Mouse (Mus musculus) left cerebral cortex, postnatal 10 days (tissue): ENCODE measurements at regions not wholly inside any gene's neighbourhood (a gene's known extent, or its start where the extent isn't known, plus 50 kb on each side); places are given as distances from the start of the nearest gene placed in this dataset.

Experiments used
- DNase-seq, 2 experiments: peaks; one replicate each; pipeline ENCODE4 v3.0.0; 2021 to 2022; ENCODE audit warnings: low spot score in 2 of 2, mixed read lengths in 1 of 2; ENCODE audit errors: extremely low spot score in 1 of 2
- intact Hi-C: fragments of 180-260 bp; cut with DNase I; formaldehyde crosslinking; loops from one replicate; pipeline ENCODE4 v1.15.1; 2025

- intact Hi-C loops: no loop called here
- DNase-seq: no peak
These were observed 159.9 kb downstream of the AW209491 start for GRCm38 (mm10) chr13:14789827-14790226.

GRCm38 (mm10) chr13:14800246-14800645 lies 170.3 kb downstream of the AW209491 start:
- intact Hi-C loops: no loop called here
- DNase-seq: peak in 1 of 2 experiments; percentile 75

- intact Hi-C loops: no loop called here
- no peak for DNase-seq
These were observed 171.1 kb downstream of the AW209491 start for GRCm38 (mm10) chr13:14801020-14801419.

- no peak for DNase-seq
- intact Hi-C loops: no loop called here
These were observed 172.4 kb downstream of the AW209491 start for GRCm38 (mm10) chr13:14802391-14802790.

GRCm38 (mm10) chr13:14835362-14835761 lies 205.4 kb downstream of the AW209491 start:
- DNase-seq: no peak
- intact Hi-C loops: no loop called here
